Mouse (Mus musculus) liver, postnatal 0 days (tissue): ENCODE data around the gene Ganab.

Experiments used
- CTCF ChIP-seq: sonication (generic); IDR thresholded peaks from 2 replicates; pipeline ENCODE4 v1.5.1; 2016; ENCODE audit warnings: antibody characterized with exemption, low read depth
- EP300 ChIP-seq: IDR thresholded peaks from 2 replicates; pipeline ENCODE4 v1.6.1; 2016; ENCODE audit warnings: antibody characterized with exemption, low read depth, mild to moderate bottlenecking

DNA sequence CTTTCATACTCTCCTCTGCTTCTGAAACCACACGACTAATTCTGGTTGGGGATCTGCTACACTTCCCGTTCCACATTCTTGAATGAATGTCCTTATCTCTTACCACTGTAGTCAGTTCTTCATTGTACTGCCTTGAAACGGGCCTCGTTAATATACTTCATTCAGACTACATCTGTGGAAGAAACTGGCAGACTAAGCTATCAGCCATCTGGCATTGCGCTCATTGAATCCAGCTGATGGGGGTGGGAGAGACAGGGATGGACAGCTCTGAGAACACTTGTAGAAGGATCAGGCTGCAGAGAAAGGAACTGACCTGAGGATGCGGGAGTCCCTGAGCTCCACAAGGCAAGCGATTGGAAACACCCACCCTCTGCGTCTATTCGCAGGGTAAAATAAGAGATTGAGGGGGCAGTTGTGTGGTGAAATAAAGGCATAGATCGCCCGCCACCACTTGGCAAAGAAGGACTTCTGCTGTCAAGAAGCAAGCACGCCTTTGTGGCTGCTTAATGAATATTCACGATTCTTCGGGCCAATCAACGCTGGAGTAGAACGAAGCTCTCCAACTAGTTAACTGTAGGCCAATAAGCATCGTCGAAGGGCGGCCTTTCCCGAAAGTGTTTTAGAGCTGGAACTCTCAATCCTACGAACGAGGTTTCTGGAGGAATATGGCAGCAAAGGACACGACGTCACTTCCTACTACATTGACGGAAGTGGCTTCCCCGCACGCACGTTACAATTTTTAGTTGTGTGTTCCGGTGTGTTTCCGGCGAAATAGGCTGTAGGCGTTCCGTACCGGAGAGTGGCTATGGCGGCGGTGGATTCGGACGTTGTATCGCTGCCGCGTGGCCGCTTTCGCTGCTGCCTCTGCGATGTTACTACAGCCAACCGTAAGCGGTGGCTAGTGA lies 55.5 kb downstream of the Ganab start, which contains the start of gene Tut1:
- TF ChIP-seq CTCF (0 out of 2 replicates have a peak, but pooled peaks have one; percentile 19), EP300 (peak; percentile 82)
